Mouse (Mus musculus) adipose tissue, adult 10 weeks (tissue): ENCODE data around the gene Upp2. TPM values are rescaled to one million over a fixed set of nuclear protein-coding genes. Genes with fewer than 3 reads are reported as not detected.

Experiments
- polyA plus RNA-seq: library from polyadenylated mRNA; stranded (reverse); fragments of 350-450 nt; fragmentation: Illumina TruSeq; extraction: RNeasy Lipid Tissue Mini Kit (QIAGEN cat#74804); gene quantifications from one replicate; pipeline ENCODE4 v1.2.3, GENCODE M21; 2014; ENCODE audit warnings: low read depth, low replicate concordance

Gene Upp2
- polyA plus RNA-seq: 6.9 TPM

GRCm38 (mm10) chr2:58567066-58567810 is at the start of gene Upp2, which contains the start of gene Acvr1:
Gene Upp2 (plus strand): TSS chr2:58567298.
Gene Acvr1 (minus strand): TSS chr2:58567157.

Other genes starting within 250 kb of the Upp2 start
- gene Acvr1c, start 209.4 kb upstream of the Upp2 start, polyA plus RNA-seq: 22.1 TPM
- not detected for gene Gm17409, start 97.2 kb upstream of the Upp2 start, polyA plus RNA-seq
- 21.1 TPM for gene Acvr1, start 141 bp upstream of the Upp2 start, polyA plus RNA-seq